Mouse (Mus musculus): ENCODE results near the gene Ascl1.

DNA sequence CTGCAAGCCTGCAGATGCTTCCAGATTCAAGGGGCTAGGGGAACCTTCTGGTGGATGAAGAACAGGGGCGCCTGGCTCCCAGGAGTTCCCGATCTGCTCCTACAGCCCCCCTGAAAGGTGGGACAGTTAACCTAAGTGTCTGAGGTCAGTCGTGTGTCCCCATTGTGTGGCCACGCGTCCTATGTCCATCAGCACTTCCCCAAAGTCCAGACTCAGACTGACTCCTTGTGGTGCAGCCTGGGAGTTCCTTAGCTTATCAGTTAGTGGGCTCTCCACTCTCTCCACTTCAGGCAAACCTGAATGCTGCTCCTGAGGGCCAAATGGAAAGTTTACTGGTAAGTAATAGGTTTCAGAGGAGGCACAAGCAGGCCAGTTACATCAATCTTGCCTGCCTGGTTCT lies 8.8 kb upstream of the Ascl1 start:
- no peak for TF ChIP-seq POLR2A (IDR thresholded peaks at IDR 0.05; ENCODE audit: low read depth, low read length)
- no peak for TF ChIP-seq CTCF (IDR thresholded peaks at IDR 0.05; ENCODE audit: extremely low read depth, insufficient read depth, insufficient read length, insufficient replicate concordance)

Measured in spleen, adult 2 months (tissue).